Mouse (Mus musculus) limb, embryonic 11.5 days (tissue): Measurements from ENCODE around the gene Gm28035. TPM values are rescaled to one million over a fixed set of nuclear protein-coding genes. Genes with fewer than 3 reads are reported as not detected.

Experiments
- ATAC-seq: fragments of 200-750 bp; cut with Nextera tagmentation; 2 replicates; pipeline ENCODE4 v1.8.0; 2017; ENCODE audit warnings: low read depth; ENCODE audit not compliant: insufficient number of reproducible peaks, low FRiP score, low TSS enrichment
- DNase-seq: peaks from one replicate; pipeline ENCODE4 v3.0.0-alpha.2; 2015; ENCODE audit warnings: low spot score
- H3K27ac ChIP-seq: fragments of 300-500 bp; sonication (generic); replicated peaks from 2 replicates; pipeline ENCODE4 v1.5.1; 2014; ENCODE audit warnings: low read depth, mild to moderate bottlenecking, low read length
- H3K27me3 ChIP-seq: fragments of 300-500 bp; sonication (generic); 2 replicates; pipeline ENCODE4 v1.6.1; 2014; ENCODE audit warnings: mild to moderate bottlenecking, low read length, mixed read lengths; ENCODE audit not compliant: control insufficient read depth, insufficient read depth
- H3K36me3 ChIP-seq: fragments of 300-500 bp; sonication (generic); 2 replicates; pipeline ENCODE4 v1.6.1; 2014; ENCODE audit warnings: mild to moderate bottlenecking, low read length, moderate library complexity, mixed read lengths; ENCODE audit not compliant: control insufficient read depth, insufficient read depth
- H3K4me1 ChIP-seq: fragments of 300-500 bp; sonication (generic); 2 replicates; pipeline ENCODE4 v1.6.1; 2014; ENCODE audit warnings: low read length, mixed read lengths; ENCODE audit not compliant: control insufficient read depth, insufficient read depth
- H3K4me2 ChIP-seq: fragments of 300-500 bp; sonication (generic); 2 replicates; pipeline ENCODE4 v1.6.1; 2014; ENCODE audit warnings: low read depth, mild to moderate bottlenecking, moderate library complexity; ENCODE audit not compliant: severe bottlenecking
- H3K4me3 ChIP-seq: fragments of 300-500 bp; sonication (generic); 2 replicates; pipeline ENCODE4 v1.5.1; 2014; ENCODE audit warnings: low read depth, low read length
- H3K9ac ChIP-seq: fragments of 300-500 bp; sonication (generic); 2 replicates; pipeline ENCODE4 v1.6.1; 2014; ENCODE audit warnings: mild to moderate bottlenecking, low read length
- H3K9me3 ChIP-seq: fragments of 300-500 bp; sonication (generic); 2 replicates; pipeline ENCODE4 v1.6.1; 2016; ENCODE audit warnings: low read length; ENCODE audit not compliant: control insufficient read depth
- WGBS: fragments of 180-500 bp; shearing (Covaris S2); extraction: QIAGEN DNeasy Blood & Tissue Kit; methylation state at CpG from one replicate; pipeline ENCODE4 v1.1.7; 2014; 5-methylcytosine and 5-hydroxymethylcytosine counted together
- polyA plus RNA-seq: library from polyadenylated mRNA; unstranded; fragments of >200 nt; fragmentation: Nextera tagmentation; extraction: Ambion mirVana; gene quantifications from 2 replicates; pipeline ENCODE4 v1.2.1, GENCODE M21; 2014

The Gm28035 gene
- polyA plus RNA-seq, 1 experiment from 2014 or later: 0.09 TPM

GRCm38 (mm10) chr2:30216293-30216692 lies 24.1 kb upstream of the Gm28035 start:
- Histone ChIP-seq H3K4me1 (no peaks in the 10 kb centered on the region), H3K36me3 (no peaks in the 10 kb centered on the region), H3K4me2 (no peak overlapping the region), H3K9me3 (no peaks in the 10 kb centered on the region), H3K27me3 (no peaks in the 10 kb centered on the region), H3K9ac (no peak overlapping the region), H3K4me3 (no peak overlapping the region), H3K27ac (no peak overlapping the region)
- ATAC-seq (no peak), DNase-seq (no peak)
- WGBS: 94% methylated on average over 5 of the region's 5 CpGs

- H3K27me3 ChIP-seq: no peaks in the 10 kb centered on the region
- 81% methylated on average over 5 of the region's 5 CpGs for WGBS
- H3K4me2 ChIP-seq: no peak overlapping the region
- no peaks in the 10 kb centered on the region for H3K9me3 ChIP-seq
- H3K4me3 ChIP-seq: no peak overlapping the region
- ATAC-seq (no peak), DNase-seq (no peak)
- H3K9ac ChIP-seq: no peak overlapping the region
- no peaks in the 10 kb centered on the region for H3K36me3 ChIP-seq
- H3K27ac ChIP-seq: no peak overlapping the region
- peaks cover 10% of the 10 kb centered on the region for H3K4me1 ChIP-seq
These were observed 4.8 kb upstream of the Gm28035 start for GRCm38 (mm10) chr2:30235593-30235992.

GRCm38 (mm10) chr2:30236426-30237198 lies 3.8 kb upstream of the Gm28035 start:
- no peaks in the 10 kb centered on the region for H3K27me3 ChIP-seq
- peak overlapping the region; percentile 75 for H3K4me2 ChIP-seq
- peaks cover 8% of the 10 kb centered on the region; the same call in 1 of the 2 replicates for H3K36me3 ChIP-seq
- peak overlapping the region; percentile 88 for H3K9ac ChIP-seq
- H3K4me1 ChIP-seq: peaks cover 10% of the 10 kb centered on the region
- whole genome bisulfite sequencing: 6% methylated on average over 18 of the region's 18 CpGs
- peak overlapping the region; percentile 85 for H3K4me3 ChIP-seq
- DNase-seq (no peak), ATAC-seq (no peak)
- no peaks in the 10 kb centered on the region for H3K9me3 ChIP-seq
- peak overlapping the region; percentile 49 for H3K27ac ChIP-seq

DNA sequence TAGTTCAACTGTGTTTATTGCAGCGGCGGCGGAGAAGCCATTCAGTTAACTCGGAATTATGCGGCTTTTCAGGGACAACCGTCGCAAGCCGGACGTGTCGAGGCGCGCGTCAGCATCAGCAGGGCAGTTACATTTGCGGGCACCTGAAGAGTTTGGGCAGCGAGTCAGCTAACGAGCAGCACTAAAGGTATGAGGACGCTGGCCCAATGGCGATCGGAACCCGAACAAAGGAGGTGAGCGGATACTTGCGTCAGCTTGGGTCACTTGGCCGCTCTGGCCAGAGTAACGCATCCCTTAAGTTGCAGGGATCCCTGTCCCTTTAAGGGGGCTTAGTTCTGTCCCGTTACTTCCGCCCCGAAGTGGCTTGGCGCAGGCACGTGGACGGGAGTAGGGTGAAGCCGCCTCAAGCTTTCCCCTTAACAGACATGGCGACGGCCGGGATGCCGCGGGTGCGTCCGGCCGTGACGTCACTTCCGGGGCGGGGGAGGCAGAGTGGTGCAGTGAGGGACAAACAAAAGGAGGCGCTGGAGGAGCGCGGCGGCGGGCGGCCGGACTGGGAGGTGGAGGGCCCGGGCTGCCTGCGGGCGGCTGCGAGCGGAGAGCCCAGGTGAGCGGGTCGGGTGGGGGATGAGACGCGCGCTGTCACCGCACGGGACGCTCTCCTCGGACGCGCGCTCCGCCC lies 3.0 kb upstream of the Gm28035 start, which contains the start of gene Lrrc8a:
Gene Lrrc8a, plus strand, starts transcription at position 517 of the 682 bp plus-strand sequence.
- H3K4me1 ChIP-seq: peaks cover 10% of the 10 kb centered on the region
- under 1% methylated on average over 67 of the region's 67 CpGs for WGBS

DNA sequence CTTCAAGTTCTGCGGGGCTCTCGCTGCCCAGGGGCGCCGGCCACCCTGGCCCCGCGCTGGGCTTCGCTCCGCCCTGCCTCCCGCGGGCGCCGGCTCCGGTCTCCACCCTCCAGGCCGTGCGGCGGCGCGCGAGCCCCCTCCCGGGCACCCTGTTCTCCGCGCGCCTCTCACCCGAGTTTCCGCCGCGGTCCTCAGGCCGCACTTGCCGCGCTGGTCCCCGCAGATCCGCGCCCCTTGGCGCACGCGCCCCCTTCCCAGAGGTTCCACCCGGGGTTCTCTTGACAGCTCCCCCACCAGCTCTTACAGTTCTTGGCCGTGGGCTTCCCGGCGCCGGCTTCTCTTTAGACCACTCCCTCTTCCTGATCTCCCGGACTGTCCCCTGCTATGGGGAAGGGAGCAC lies 2.5 kb upstream of the Gm28035 start:
- Histone ChIP-seq H3K27ac (peak overlapping the region; percentile 49), H3K4me2 (peak overlapping the region; percentile 86), H3K36me3 (peaks cover 8% of the 10 kb centered on the region; the same call in 1 of the 2 replicates), H3K9me3 (no peaks in the 10 kb centered on the region), H3K9ac (peak overlapping the region; percentile 88), H3K27me3 (no peaks in the 10 kb centered on the region), H3K4me1 (peaks cover 12% of the 10 kb centered on the region), H3K4me3 (peak overlapping the region; percentile 85)
- DNase-seq: no peak
- WGBS: 0% methylated on average over 32 of the region's 42 CpGs
- peak; percentile 82 for ATAC-seq

More for the DNA sequence above, 3.0 kb upstream of the Gm28035 start, which contains the start of gene Lrrc8a:
- peak; percentile 97 for ATAC-seq
- peak; percentile 100 for DNase-seq
- H3K27ac ChIP-seq: peak within 1 kb of the TSS; percentile 49
- H3K4me3 ChIP-seq: peak within 1 kb of the TSS; percentile 85
- H3K9me3 ChIP-seq: no peaks in the 10 kb centered on the region
- peak within 1 kb of the TSS; percentile 88 for H3K9ac ChIP-seq
- peaks cover 8% of the 10 kb centered on the region; the same call in 1 of the 2 replicates for H3K36me3 ChIP-seq
- H3K27me3 ChIP-seq: no peaks in the 10 kb centered on the region
- H3K4me2 ChIP-seq: peak within 1 kb of the TSS; percentile 86

DNA sequence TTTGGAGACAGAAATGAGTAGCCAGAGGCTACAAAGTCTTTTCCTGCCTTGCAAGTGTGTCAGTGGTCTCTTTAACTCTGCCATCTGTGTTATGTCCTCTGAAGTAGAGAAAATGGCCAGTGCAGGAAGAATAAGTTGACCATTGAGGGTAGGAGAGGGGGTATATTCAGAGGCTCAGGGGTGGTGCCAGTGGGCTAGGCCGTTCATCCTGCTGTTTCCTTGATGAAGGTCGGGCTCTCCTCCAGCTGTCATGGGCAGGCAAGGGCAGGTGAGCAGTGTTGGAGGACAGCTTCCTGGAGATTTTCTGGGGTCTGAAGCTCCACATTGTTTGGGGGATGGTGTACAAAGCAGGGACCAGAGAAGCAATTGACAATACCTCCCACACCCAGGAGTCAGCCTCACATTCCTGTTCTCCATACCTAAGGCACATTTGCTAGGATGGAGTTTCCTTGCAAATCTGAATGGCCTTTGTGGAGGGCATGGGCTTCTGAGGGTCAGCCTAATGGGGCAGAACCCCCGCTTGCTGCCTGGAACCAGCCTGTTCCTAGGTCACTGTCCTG lies 1.4 kb upstream of the Gm28035 start:
- peak overlapping the region; percentile 86 for H3K4me2 ChIP-seq
- peak overlapping the region; percentile 85 for H3K4me3 ChIP-seq
- no peaks in the 10 kb centered on the region for H3K27me3 ChIP-seq
- peaks cover 8% of the 10 kb centered on the region; the same call in 1 of the 2 replicates for H3K36me3 ChIP-seq
- ATAC-seq (no peak), DNase-seq (no peak)
- 79% methylated on average over 3 of the region's 3 CpGs for WGBS
- H3K4me1 ChIP-seq: peaks cover 12% of the 10 kb centered on the region
- no peak overlapping the region for H3K27ac ChIP-seq
- peak overlapping the region; percentile 88; the same call in 1 of the 2 replicates for H3K9ac ChIP-seq
- H3K9me3 ChIP-seq: no peaks in the 10 kb centered on the region

DNA sequence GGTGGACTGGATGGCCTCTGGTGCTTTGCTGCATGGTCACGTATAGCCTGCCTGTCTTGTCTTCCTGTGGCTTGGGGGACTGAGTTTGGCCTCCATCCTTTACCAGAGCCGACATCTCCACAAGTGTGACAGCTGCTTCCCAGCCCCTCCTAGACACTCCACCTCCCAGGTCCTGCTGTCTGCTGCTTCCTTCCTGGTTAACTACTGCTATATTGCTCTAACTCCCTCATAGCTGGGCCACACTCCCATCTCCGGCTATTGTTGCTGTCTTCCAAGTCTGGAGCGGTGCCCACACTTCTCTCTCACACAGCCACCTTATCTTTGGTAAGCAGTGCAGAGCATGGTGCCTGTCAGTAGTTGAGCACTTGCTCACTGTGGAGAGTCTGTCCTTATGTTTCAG lies 590 bp upstream of the Gm28035 start:
- Histone ChIP-seq H3K9me3 (no peaks in the 10 kb centered on the region), H3K4me2 (no peak overlapping the region), H3K4me3 (no peak overlapping the region), H3K4me1 (peaks cover 15% of the 10 kb centered on the region), H3K36me3 (peaks cover 10% of the 10 kb centered on the region; the same call in 1 of the 2 replicates), H3K9ac (no peak overlapping the region), H3K27me3 (no peaks in the 10 kb centered on the region), H3K27ac (no peak overlapping the region)
- ATAC-seq: no peak
- DNase-seq: no peak
- 83% methylated on average over 4 of the region's 4 CpGs for WGBS

DNA sequence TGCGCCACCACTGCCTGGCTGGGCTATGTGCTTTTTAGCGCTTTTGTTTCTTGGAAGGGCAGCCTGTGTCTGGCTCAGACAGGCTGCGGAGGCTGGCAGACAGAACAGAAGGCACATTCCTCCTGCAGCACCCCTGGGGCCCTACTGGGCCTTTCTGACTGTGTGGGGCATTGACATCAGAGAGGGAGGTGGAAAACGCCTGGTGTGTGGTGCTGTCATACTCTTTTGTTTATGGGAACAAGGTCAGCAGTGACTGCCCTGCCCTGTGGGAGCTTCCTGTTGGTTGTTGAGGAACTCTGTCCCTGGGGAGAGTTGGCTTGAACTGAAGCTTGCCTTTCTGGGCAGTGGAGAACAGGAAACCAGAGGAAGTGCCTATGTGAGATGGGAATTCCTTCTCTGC lies 2.1 kb downstream of the Gm28035 start:
- no peak overlapping the region for H3K4me2 ChIP-seq
- no peak overlapping the region for H3K9ac ChIP-seq
- no peaks in the 10 kb centered on the region for H3K27me3 ChIP-seq
- 0 out of 2 replicates have a peak overlapping the region, but pooled peaks have one; percentile 18 for H3K27ac ChIP-seq
- ATAC-seq (no peak), DNase-seq (peak; percentile 33)
- 46% methylated on average over 4 of the region's 4 CpGs for WGBS
- H3K36me3 ChIP-seq: peaks cover 11% of the 10 kb centered on the region; the same call in 1 of the 2 replicates
- H3K4me3 ChIP-seq: no peak overlapping the region
- peaks cover 15% of the 10 kb centered on the region for H3K4me1 ChIP-seq
- H3K9me3 ChIP-seq: no peaks in the 10 kb centered on the region
